Mouse (Mus musculus) MEL (cell line): ENCODE data around the gene Dusp14.
A peak's percentile ranks its signal among the peaks of the same experiment; 100 is the strongest.

Experiments used
- CHD1 ChIP-seq: IDR thresholded peaks from 2 replicates; pipeline ENCODE4 v1.6.1; 2012; ENCODE audit warnings: low read depth, mild to moderate bottlenecking, inconsistent platforms, low read length, improper control_type of control experiment
- CHD2 ChIP-seq: IDR thresholded peaks from 2 replicates; pipeline ENCODE4 v1.6.1; 2011; ENCODE audit warnings: low read length, improper control_type of control experiment
- CTCF ChIP-seq, 3 experiments: IDR thresholded peaks in 2 of 3; conservative IDR thresholded peaks in 1 of 3; 2 replicates each; pipeline ENCODE4 v1.5.1; 2011 to 2012; ENCODE audit warnings: low read length in 3 of 3, low read depth in 2 of 3, mild to moderate bottlenecking in 2 of 3, improper control_type of control experiment in 1 of 3, inconsistent platforms in 1 of 3, mixed read lengths in 1 of 3, moderate library complexity in 1 of 3; ENCODE audit not compliant: control insufficient read depth in 1 of 3, insufficient read depth in 1 of 3, poor library complexity in 1 of 3, severe bottlenecking in 1 of 3
- EP300 ChIP-seq, 2 experiments: IDR thresholded peaks; 2 replicates each; pipeline ENCODE4 v1.6.1; 2011; ENCODE audit warnings: improper control_type of control experiment in 2 of 2, low read length in 2 of 2, low read depth in 1 of 2, mild to moderate bottlenecking in 1 of 2
- GABPA ChIP-seq: IDR thresholded peaks from 2 replicates; pipeline ENCODE4 v1.6.1; 2012; ENCODE audit warnings: low read depth, mild to moderate bottlenecking, inconsistent platforms, low read length, improper control_type of control experiment, moderate library complexity
- GATA1 ChIP-seq: IDR thresholded peaks from 2 replicates; pipeline ENCODE4 v1.6.1; 2011; ENCODE audit warnings: low read depth, low read length, improper control_type of control experiment
- HCFC1 ChIP-seq: IDR thresholded peaks from 2 replicates; pipeline ENCODE4 v1.6.1; 2012; ENCODE audit warnings: low read depth, mild to moderate bottlenecking, inconsistent platforms, low read length, improper control_type of control experiment, moderate library complexity
- MAX ChIP-seq: IDR thresholded peaks from 2 replicates; pipeline ENCODE4 v1.6.1; 2011; ENCODE audit warnings: low read length, improper control_type of control experiment
- MXI1 ChIP-seq: IDR thresholded peaks from 2 replicates; pipeline ENCODE4 v1.6.1; 2011; ENCODE audit warnings: mild to moderate bottlenecking, low read depth, low read length, improper control_type of control experiment
- POLR2A ChIP-seq, 2 experiments: IDR thresholded peaks; 2 replicates each; pipeline ENCODE4 v1.6.1; 2011 to 2012; ENCODE audit warnings: low read length in 2 of 2, mild to moderate bottlenecking in 2 of 2, control low read depth in 1 of 2, improper control_type of control experiment in 1 of 2, low read depth in 1 of 2, moderate library complexity in 1 of 2; ENCODE audit not compliant: control insufficient read depth in 1 of 2, insufficient read depth in 1 of 2, poor library complexity in 1 of 2
- SIN3A ChIP-seq: IDR thresholded peaks from 2 replicates; pipeline ENCODE4 v1.6.1; 2012; ENCODE audit warnings: low read length, improper control_type of control experiment, inconsistent platforms
- TAL1 ChIP-seq: IDR thresholded peaks from 2 replicates; pipeline ENCODE4 v1.6.1; 2012; ENCODE audit warnings: mild to moderate bottlenecking, inconsistent platforms, low read length, moderate library complexity, mixed read lengths
- TCF12 ChIP-seq: IDR thresholded peaks from 2 replicates; pipeline ENCODE4 v1.6.1; 2014; ENCODE audit warnings: low read depth, mild to moderate bottlenecking, inconsistent platforms, low read length, improper control_type of control experiment, moderate library complexity

- TF ChIP-seq GABPA (no peak), GATA1 (no peak), CTCF (IDR thresholded peaks at IDR 0.05 in 2 of 3, conservative IDR thresholded peaks at IDR 0.05 in 1 of 3; ENCODE audit: control insufficient read depth in 1 of 3, insufficient read depth in 1 of 3, low read depth in 2 of 3, low read length in 3 of 3, poor library complexity in 1 of 3, severe bottlenecking in 1 of 3) (no peak), POLR2A (IDR thresholded peaks at IDR 0.05; ENCODE audit: control insufficient read depth in 1 of 2, insufficient read depth in 1 of 2, low read depth in 1 of 2, low read length in 2 of 2, poor library complexity in 1 of 2) (no peak), HCFC1 (no peak), TAL1 (no peak), CHD2 (no peak), TCF12 (no peak), MXI1 (no peak), MAX (no peak), EP300 (IDR thresholded peaks at IDR 0.05; ENCODE audit: low read depth in 1 of 2, low read length in 2 of 2) (peak in 1 of 2 experiments; percentile 16; a peak in 1 of 4 replicates), SIN3A (no peak; the same call in 1 of the 2 replicates), CHD1 (no peak; the same call in 1 of the 2 replicates)
These were observed at the start of gene Dusp14 for GRCm38 (mm10) chr11:84069034-84069370.
